Mouse (Mus musculus): Measurements from ENCODE around the gene Car8. TPM values are rescaled to one million over a fixed set of nuclear protein-coding genes. Genes with fewer than 3 reads are reported as not detected.

The Car8 gene
- not detected in 4 replicates for total RNA-seq (2023; ENCODE audit: inconsistent age)

DNA sequence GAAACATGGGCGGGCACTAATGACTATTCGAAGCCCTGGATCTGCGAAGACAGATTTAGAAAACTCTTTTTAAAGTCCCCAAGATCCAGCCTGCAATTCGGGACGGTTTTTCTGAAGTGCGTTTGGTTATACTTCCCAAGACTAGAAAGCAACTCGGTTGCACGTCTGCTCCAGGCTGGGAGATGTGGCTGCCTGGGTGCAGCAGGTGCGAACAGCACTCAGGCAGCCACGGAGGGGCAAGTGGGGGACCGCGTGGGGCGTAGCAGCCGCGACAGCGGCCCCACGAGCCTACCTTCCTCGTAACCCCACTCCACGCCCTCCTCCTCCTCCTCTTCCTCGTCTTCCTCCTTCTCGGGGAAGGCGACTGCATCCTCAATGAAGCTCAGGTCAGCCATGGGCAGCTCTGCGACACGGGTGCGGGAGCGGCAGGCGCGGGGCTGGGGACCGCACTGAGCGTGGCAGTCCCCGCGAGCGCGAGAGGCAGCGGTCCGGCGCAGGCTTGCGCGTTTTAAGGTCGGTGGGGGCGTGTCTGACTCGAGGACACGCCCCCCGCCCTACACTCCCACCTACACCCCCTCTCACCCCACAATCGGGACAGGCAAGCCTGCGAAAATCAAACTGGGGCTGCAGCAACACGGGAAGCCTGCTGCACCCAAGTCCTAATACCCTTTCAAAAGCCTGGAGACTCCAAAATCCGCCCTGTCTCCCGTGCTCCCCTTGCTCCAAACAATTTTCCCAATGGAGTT is at the start of gene Car8:
Gene Car8 (minus strand): TSS at position 482 of the 746 bp plus-strand sequence.

Measured in B cell, adult (primary cell).